Mouse (Mus musculus) neural tube, embryonic 12.5 days (tissue): ENCODE measurements around the gene Gja5. TPM values are rescaled to one million over a fixed set of nuclear protein-coding genes. Genes with fewer than 3 reads are reported as not detected.

Source experiments
- ATAC-seq: fragments of 200-750 bp; cut with Nextera tagmentation; 2 replicates; pipeline ENCODE4 v1.8.0; 2017; ENCODE audit warnings: low read depth, mild to moderate bottlenecking, moderate TSS enrichment, moderate library complexity; ENCODE audit not compliant: low FRiP score
- H3K27ac ChIP-seq: fragments of 300-500 bp; sonication (generic); 2 replicates; pipeline ENCODE4 v1.5.1; 2016
- H3K27me3 ChIP-seq: fragments of 300-500 bp; sonication (generic); replicated peaks from 2 replicates; pipeline ENCODE4 v1.6.1; 2016; ENCODE audit warnings: mild to moderate bottlenecking
- H3K36me3 ChIP-seq: fragments of 300-500 bp; sonication (generic); 2 replicates; pipeline ENCODE4 v1.6.1; 2016; ENCODE audit warnings: mild to moderate bottlenecking
- H3K4me1 ChIP-seq: fragments of 300-500 bp; sonication (generic); 2 replicates; pipeline ENCODE4 v1.6.1; 2016
- H3K4me2 ChIP-seq: fragments of 300-500 bp; sonication (generic); replicated peaks from 2 replicates; pipeline ENCODE4 v1.6.1; 2016; ENCODE audit warnings: mild to moderate bottlenecking
- H3K4me3 ChIP-seq: fragments of 300-500 bp; sonication (generic); 2 replicates; pipeline ENCODE4 v1.5.1; 2016
- H3K9ac ChIP-seq: fragments of 300-500 bp; sonication (generic); 2 replicates; pipeline ENCODE4 v1.6.1; 2016; ENCODE audit warnings: mild to moderate bottlenecking
- H3K9me3 ChIP-seq: fragments of 300-500 bp; sonication (generic); 2 replicates; pipeline ENCODE4 v1.6.1; 2016; ENCODE audit warnings: mild to moderate bottlenecking
- WGBS: fragments of 180-500 bp; shearing (Covaris S2); methylation state at CpG from one replicate; pipeline ENCODE4 v1.1.7; 2016; 5-methylcytosine and 5-hydroxymethylcytosine counted together
- polyA plus RNA-seq: library from polyadenylated mRNA; unstranded; fragments of >200 nt; fragmentation: Nextera tagmentation; extraction: Ambion mirVana; gene quantifications from 2 replicates; pipeline ENCODE4 v1.2.1, GENCODE M21; 2016

The Gja5 gene
- polyA plus RNA-seq, 1 experiment from 2014 or later: 6.9 TPM

DNA sequence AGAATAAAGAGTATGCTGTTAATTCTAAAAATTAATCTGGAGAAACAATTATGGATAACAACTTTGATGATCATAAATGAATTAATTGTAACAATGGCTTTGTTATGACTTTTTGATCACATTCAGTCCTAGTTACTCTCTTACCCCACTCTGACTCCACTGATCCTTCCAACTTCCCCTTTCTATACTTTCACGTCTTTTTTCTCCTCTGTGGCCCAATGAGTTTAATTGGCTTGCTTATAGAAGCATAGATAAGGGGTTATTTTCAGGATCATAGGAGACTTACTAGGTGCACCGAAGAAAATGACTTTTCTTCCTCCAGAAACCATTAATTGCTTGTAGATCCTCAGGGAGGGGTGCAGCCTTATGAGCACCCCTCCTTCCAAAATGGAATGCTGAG, 38.2 kb downstream of the Gja5 start:
- H3K9me3 ChIP-seq: no peaks in the 10 kb centered on the region
- no peak overlapping the region for H3K4me2 ChIP-seq
- peaks cover 7% of the 10 kb centered on the region for H3K4me1 ChIP-seq
- H3K4me3 ChIP-seq: no peak overlapping the region
- ATAC-seq: no peak
- H3K9ac ChIP-seq: no peak overlapping the region
- WGBS: 90% methylated on average over 2 of the region's 2 CpGs
- no peaks in the 10 kb centered on the region for H3K27me3 ChIP-seq
- H3K27ac ChIP-seq: no peak overlapping the region
- no peaks in the 10 kb centered on the region for H3K36me3 ChIP-seq

DNA sequence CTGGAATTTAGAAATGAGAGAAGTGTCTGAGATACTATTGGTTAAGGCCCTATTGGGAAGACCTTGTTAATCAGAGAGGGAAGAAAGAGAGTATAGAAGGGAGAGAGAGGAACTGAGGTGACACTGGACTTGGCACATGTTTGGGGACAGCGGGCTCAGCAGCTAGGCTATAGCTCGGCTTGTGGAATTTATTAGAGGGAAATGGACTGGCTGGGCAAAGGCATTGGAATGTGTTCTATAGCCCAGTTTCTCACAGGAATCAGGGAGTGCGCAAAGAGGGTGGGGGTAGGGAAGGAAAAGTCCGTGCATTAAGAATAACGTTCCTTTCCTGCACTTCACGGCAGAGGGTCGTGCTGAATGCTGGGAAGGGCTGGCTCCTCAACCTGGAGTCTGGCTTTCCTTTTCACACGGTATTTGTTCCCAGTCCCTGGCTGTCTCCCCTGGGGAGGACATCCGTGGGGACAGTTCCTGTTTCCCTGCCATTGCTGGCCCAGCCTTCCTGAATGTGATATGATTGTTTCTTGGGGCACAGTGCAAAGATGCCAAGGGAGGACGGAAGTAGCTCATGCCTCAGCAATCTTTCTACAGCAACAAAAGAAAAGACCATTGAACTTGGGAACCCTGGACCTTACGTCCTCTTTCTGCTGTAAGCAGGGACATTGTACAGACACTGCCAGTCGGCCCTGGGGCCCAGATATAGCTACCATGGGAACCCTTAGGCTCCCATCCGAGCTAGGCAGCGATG, 49.2 kb downstream of the Gja5 start:
- no peak overlapping the region for H3K9ac ChIP-seq
- WGBS: 52% methylated on average over 14 of the region's 14 CpGs
- no peak overlapping the region for H3K4me2 ChIP-seq
- no peaks in the 10 kb centered on the region for H3K27me3 ChIP-seq
- no peaks in the 10 kb centered on the region for H3K36me3 ChIP-seq
- no peak overlapping the region for H3K27ac ChIP-seq
- H3K4me3 ChIP-seq: no peak overlapping the region
- no peak for ATAC-seq
- H3K4me1 ChIP-seq: 0 out of 2 replicates have a peak, but pooled peaks cover 4% of the 10 kb centered on the region
- H3K9me3 ChIP-seq: no peaks in the 10 kb centered on the region

DNA sequence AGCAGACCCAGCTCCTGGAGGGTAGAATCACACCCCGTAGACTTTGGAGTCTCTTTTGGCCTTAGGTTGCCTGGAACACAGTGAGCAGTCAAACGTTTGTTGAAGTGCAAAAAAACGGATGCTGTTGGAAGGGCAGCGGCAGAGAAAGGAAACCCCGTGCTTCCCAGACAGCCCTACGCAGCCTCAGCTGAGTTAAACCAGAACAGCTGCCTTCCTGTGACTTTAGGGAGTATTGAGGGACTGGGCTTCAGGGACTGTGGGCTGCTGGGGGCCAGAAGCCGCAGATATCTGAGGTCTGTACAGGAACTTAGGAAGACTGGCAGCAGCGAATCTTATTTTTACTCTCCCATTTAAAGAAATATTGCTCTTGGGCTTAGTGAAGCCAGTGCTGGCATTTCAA, 56.1 kb downstream of the Gja5 start:
- Histone ChIP-seq H3K9ac (no peak overlapping the region), H3K4me3 (no peak overlapping the region), H3K27me3 (no peaks in the 10 kb centered on the region), H3K27ac (no peak overlapping the region), H3K4me2 (no peak overlapping the region), H3K9me3 (no peaks in the 10 kb centered on the region), H3K36me3 (no peaks in the 10 kb centered on the region), H3K4me1 (no peaks in the 10 kb centered on the region)
- ATAC-seq: no peak
- WGBS: 57% methylated on average over 8 of the region's 8 CpGs

DNA sequence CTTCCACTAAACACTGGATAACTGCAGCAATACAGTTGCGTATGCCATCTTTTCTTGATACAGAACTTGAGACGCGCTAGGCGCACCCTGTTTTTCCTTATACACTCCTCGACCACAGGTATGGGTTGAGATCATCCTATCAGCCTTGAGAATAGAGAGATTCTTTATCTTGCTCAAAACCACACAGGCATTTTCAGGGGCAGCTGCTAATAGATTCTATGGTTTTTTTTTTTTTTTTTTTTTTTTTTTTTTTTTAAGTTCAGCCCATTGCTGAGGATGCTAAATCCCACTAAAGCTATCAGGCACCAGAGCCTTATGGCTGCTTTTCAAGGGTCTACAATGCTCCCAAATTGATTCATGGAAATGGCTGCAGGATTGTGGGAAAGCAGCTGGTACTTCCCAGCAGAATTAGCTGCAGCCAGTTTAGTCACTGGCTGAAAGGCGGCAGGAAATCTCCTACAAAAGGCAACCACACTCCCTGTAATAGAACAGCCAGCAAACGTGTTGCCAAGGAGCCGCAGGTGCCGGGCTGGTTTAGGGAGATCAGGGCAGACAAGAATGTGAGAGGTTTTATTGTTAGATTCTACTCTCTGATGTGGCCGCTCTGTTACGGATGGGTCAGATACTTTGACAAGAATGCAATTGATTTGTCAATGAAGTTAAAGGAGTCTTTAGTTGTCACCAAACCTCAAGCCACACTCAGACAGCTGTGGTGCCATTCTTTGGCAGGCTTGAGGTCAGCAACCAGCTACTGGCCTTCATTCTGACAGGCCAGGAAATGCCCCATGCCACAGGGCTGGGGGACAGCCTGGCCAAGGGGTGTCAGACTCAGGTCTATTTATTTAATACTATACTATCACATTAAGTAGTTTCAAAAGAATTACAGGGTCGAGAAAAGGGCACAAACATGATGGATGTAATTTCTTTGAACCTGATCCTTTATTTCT, 58.9 kb downstream of the Gja5 start:
- Histone ChIP-seq H3K4me1 (no peaks in the 10 kb centered on the region), H3K36me3 (no peaks in the 10 kb centered on the region), H3K9me3 (no peaks in the 10 kb centered on the region), H3K9ac (no peak overlapping the region), H3K4me2 (no peak overlapping the region), H3K4me3 (no peak overlapping the region), H3K27me3 (no peaks in the 10 kb centered on the region), H3K27ac (no peak overlapping the region)
- 51% methylated on average over 12 of the region's 12 CpGs for WGBS
- peak; percentile 63 for ATAC-seq

DNA sequence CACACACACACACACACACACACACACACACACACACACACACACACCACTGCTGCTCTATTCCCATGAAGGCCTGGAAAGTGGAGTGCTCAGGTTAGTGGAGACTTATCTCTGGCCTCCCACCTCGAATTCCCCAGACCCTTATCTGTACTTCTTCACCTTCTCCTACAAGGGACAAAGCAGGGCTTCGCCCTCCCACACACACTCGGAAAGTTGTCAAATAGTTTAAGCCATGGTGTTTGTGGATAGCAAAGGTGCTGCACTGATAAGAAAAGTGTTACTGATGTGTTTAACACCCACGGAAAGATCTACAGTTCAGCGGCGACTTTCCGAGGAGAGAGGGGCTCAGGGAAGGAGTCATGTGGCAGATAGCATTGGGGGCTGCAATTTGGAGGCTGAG, 66.5 kb downstream of the Gja5 start:
- Histone ChIP-seq H3K4me2 (no peak overlapping the region), H3K9ac (no peak overlapping the region), H3K27me3 (no peaks in the 10 kb centered on the region), H3K4me3 (no peak overlapping the region), H3K9me3 (no peaks in the 10 kb centered on the region), H3K27ac (no peak overlapping the region), H3K36me3 (no peaks in the 10 kb centered on the region), H3K4me1 (no peaks in the 10 kb centered on the region)
- WGBS: 72% methylated on average over 7 of the region's 7 CpGs
- no peak for ATAC-seq

DNA sequence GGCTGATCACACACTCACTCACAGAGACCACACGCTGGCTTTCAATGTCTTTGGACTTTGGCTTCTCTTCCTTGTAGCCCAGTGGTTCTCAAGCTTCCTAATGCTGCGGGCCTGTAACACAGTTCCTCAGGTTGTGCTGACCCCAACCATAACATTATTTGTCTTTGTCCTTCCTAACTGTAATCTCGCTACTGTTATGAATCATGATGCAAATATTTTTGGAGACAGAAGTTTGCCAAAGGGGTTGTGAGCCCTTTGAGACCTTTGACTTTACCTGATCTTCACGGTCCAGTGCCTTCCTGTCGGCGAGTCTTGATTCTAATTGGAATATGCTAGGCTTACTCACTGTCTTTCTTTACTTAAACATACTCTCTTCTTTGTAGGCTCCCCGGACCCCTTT, 70.0 kb downstream of the Gja5 start:
- 89% methylated on average over 7 of the region's 7 CpGs for WGBS
- Histone ChIP-seq H3K27me3 (no peaks in the 10 kb centered on the region), H3K4me1 (no peaks in the 10 kb centered on the region), H3K9me3 (no peaks in the 10 kb centered on the region), H3K4me2 (no peak overlapping the region), H3K9ac (no peak overlapping the region), H3K4me3 (no peak overlapping the region), H3K27ac (no peak overlapping the region), H3K36me3 (no peaks in the 10 kb centered on the region)
- no peak for ATAC-seq

- Histone ChIP-seq H3K9me3 (no peaks in the 10 kb centered on the region), H3K4me3 (no peak overlapping the region), H3K9ac (no peak overlapping the region), H3K4me1 (no peaks in the 10 kb centered on the region), H3K36me3 (no peaks in the 10 kb centered on the region), H3K27ac (no peak overlapping the region), H3K27me3 (no peaks in the 10 kb centered on the region), H3K4me2 (no peak overlapping the region)
- WGBS: 92% methylated on average over 10 of the region's 10 CpGs
- no peak for ATAC-seq
Observed at GRCm38 (mm10) chr3:96975628-96976027, 71.1 kb downstream of the Gja5 start.

- 90% methylated on average over 2 of the region's 2 CpGs for WGBS
- Histone ChIP-seq H3K27ac (no peak overlapping the region), H3K27me3 (no peaks in the 10 kb centered on the region), H3K36me3 (no peaks in the 10 kb centered on the region), H3K4me2 (no peak overlapping the region), H3K9ac (no peak overlapping the region), H3K9me3 (no peaks in the 10 kb centered on the region), H3K4me3 (no peak overlapping the region), H3K4me1 (no peaks in the 10 kb centered on the region)
- no peak for ATAC-seq
Observed at GRCm38 (mm10) chr3:96977507-96977906, 73.0 kb downstream of the Gja5 start.

- Histone ChIP-seq H3K9ac (no peak overlapping the region), H3K27ac (no peak overlapping the region), H3K4me3 (no peak overlapping the region), H3K4me1 (no peaks in the 10 kb centered on the region), H3K4me2 (no peak overlapping the region), H3K36me3 (no peaks in the 10 kb centered on the region), H3K9me3 (no peaks in the 10 kb centered on the region), H3K27me3 (no peaks in the 10 kb centered on the region)
- WGBS: 67% methylated on average over 6 of the region's 6 CpGs
- ATAC-seq: no peak
Observed at GRCm38 (mm10) chr3:96978469-96978868, 74.0 kb downstream of the Gja5 start.

GRCm38 (mm10) chr3:96979020-96979419, 74.5 kb downstream of the Gja5 start:
- H3K4me3 ChIP-seq: no peak overlapping the region
- ATAC-seq: no peak
- H3K27ac ChIP-seq: no peak overlapping the region
- no peaks in the 10 kb centered on the region for H3K27me3 ChIP-seq
- no peaks in the 10 kb centered on the region for H3K4me1 ChIP-seq
- H3K36me3 ChIP-seq: no peaks in the 10 kb centered on the region
- no peaks in the 10 kb centered on the region for H3K9me3 ChIP-seq
- WGBS: 93% methylated on average over 3 of the region's 3 CpGs
- H3K9ac ChIP-seq: no peak overlapping the region
- H3K4me2 ChIP-seq: no peak overlapping the region

DNA sequence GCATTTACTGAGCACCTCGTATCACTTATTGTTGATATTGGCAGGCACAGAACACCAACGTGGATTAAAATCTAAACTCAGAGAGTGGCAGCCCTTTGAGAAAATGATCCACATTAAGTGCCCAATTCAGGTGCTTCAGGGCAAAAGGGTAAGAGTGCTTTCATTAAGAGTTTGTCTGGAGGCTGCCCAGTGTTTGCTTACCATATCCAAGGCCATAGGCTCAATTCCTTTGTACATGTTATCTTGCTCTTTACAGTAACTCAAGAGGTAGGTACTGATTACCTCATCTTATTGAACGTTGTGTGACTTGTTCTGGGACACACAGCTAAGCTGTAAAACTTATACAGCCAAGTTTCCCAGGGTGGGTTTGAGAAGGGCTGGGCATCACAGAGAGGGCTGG, 77.3 kb downstream of the Gja5 start:
- Histone ChIP-seq H3K9me3 (no peaks in the 10 kb centered on the region), H3K9ac (no peak overlapping the region), H3K27me3 (no peaks in the 10 kb centered on the region), H3K36me3 (no peaks in the 10 kb centered on the region), H3K4me2 (no peak overlapping the region), H3K27ac (no peak overlapping the region), H3K4me3 (no peak overlapping the region), H3K4me1 (no peaks in the 10 kb centered on the region)
- 85% methylated on average over 3 of the region's 3 CpGs for WGBS
- no peak for ATAC-seq

DNA sequence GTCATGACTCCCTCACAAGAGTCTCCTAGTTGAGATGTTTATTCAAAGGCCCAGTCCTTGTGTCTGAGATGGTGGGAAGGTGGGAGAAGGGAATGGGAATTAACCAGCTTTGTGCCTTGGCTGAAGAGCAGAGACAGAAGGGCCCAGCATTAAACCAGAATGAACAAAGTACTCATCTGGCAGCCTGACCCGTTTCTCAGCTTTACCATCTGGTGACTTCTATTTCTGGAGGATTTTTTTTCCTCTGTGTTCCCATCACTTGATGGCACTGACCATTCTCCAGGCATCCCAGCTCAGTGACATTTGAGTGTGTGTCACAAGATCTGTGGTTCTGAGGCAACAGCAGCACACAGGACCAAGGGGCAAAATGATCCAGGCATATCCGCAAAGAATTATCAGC, 78.2 kb downstream of the Gja5 start:
- ATAC-seq: no peak
- no peaks in the 10 kb centered on the region for H3K4me1 ChIP-seq
- H3K4me3 ChIP-seq: no peak overlapping the region
- H3K9ac ChIP-seq: no peak overlapping the region
- no peaks in the 10 kb centered on the region for H3K36me3 ChIP-seq
- H3K27ac ChIP-seq: no peak overlapping the region
- H3K9me3 ChIP-seq: no peaks in the 10 kb centered on the region
- no peaks in the 10 kb centered on the region for H3K27me3 ChIP-seq
- H3K4me2 ChIP-seq: no peak overlapping the region
- 91% methylated on average over 2 of the region's 2 CpGs for WGBS
